Mouse (Mus musculus) G1E (cell line): ENCODE measurements at regions not wholly inside any gene's neighbourhood (a gene's known extent, or its start where the extent isn't known, plus 50 kb on each side); places are given as distances from the start of the nearest gene placed in this dataset.

Experiments used
- ATAC-seq: 2 replicates; pipeline ENCODE4 v1.8.0; 2016; ENCODE audit warnings: mild to moderate bottlenecking; ENCODE audit not compliant: insufficient number of reproducible peaks, poor library complexity, low FRiP score, severe bottlenecking; ENCODE audit errors: extremely low read depth
- DNase-seq: peaks from one replicate; pipeline ENCODE4 v3.0.0; 2012; ENCODE audit warnings: low spot score
- H3K27me3 ChIP-seq: 2 replicates; pipeline ENCODE4 v1.6.1; 2012; ENCODE audit warnings: mild to moderate bottlenecking, low read length, inconsistent platforms; ENCODE audit not compliant: insufficient read depth
- H3K36me3 ChIP-seq: replicated peaks from 2 replicates; pipeline ENCODE3; 2012; ENCODE audit warnings: mild to moderate bottlenecking, inconsistent platforms
- H3K4me1 ChIP-seq: 2 replicates; pipeline ENCODE4 v1.6.1; 2012; ENCODE audit warnings: low read depth, low read length, inconsistent platforms, mixed read lengths; ENCODE audit not compliant: insufficient read depth
- H3K4me3 ChIP-seq: 2 replicates; pipeline ENCODE4 v1.5.1; 2012; ENCODE audit warnings: low read depth, mild to moderate bottlenecking, inconsistent platforms, low read length, moderate library complexity, mixed read lengths
- H3K9me3 ChIP-seq: replicated peaks from 2 replicates; pipeline ENCODE4 v1.6.1; 2012; ENCODE audit warnings: inconsistent platforms
- CTCF ChIP-seq: IDR thresholded peaks from 2 replicates; pipeline ENCODE4 v1.5.1; 2012; ENCODE audit warnings: low read depth, low read length, inconsistent platforms, mixed read lengths
- GATA1 ChIP-seq: IDR thresholded peaks from 2 replicates; pipeline ENCODE4 v1.6.1; 2012; ENCODE audit warnings: borderline replicate concordance, low read length, inconsistent platforms, mixed read lengths
- GATA2 ChIP-seq: IDR thresholded peaks from 2 replicates; pipeline ENCODE4 v1.6.1; 2012; ENCODE audit warnings: low read depth, low read length, inconsistent platforms, borderline replicate concordance
- POLR2AphosphoS5 ChIP-seq: IDR thresholded peaks from 2 replicates; pipeline ENCODE4 v1.6.1; 2012; ENCODE audit warnings: low read depth, low read length, inconsistent platforms; ENCODE audit not compliant: insufficient replicate concordance
- TAL1 ChIP-seq: conservative IDR thresholded peaks from 2 replicates; pipeline ENCODE4 v1.6.1; 2012; ENCODE audit warnings: low read depth, low read length, inconsistent platforms, mixed read lengths

DNA sequence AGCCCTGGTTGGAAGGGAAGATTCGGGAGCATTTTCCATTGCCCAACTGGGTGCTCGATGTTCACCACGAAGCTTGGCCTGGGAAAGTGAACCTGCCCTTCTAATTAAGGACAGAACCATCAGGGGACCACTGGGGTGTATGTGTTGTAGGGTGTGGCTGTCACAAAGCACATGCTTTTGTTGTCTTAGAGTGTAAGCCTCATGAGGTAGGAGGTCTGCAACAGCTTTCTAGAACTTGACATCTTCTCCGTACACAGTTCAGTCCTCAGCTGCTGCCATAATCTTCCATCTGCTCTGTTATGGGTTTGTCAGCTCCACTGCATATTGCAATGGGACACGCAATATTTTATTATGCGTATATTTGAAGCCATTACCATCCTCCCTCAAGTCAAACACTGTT lies 127.9 kb upstream of the Jag1 start:
- H3K4me1 ChIP-seq = no peaks in the 10 kb centered on the region
- DNase-seq (no peak), ATAC-seq (no peak)
- no peaks in the 10 kb centered on the region for H3K27me3 ChIP-seq
- no peak overlapping the region for H3K4me3 ChIP-seq
- H3K36me3 ChIP-seq = no peaks in the 10 kb centered on the region
- peaks cover 12% of the 10 kb centered on the region for H3K9me3 ChIP-seq
- TF ChIP-seq CTCF = no peak
- no peak for TF ChIP-seq GATA1
- TF ChIP-seq POLR2AphosphoS5 = no peak
- no peak for TF ChIP-seq TAL1
- TF ChIP-seq GATA2 = no peak

- Histone ChIP-seq H3K27me3 (no peaks in the 10 kb centered on the region), H3K9me3 (peaks cover 12% of the 10 kb centered on the region), H3K36me3 (no peaks in the 10 kb centered on the region), H3K4me1 (no peaks in the 10 kb centered on the region), H3K4me3 (no peak overlapping the region)
- DNase-seq = no peak
- TF ChIP-seq GATA2 (no peak), GATA1 (no peak), POLR2AphosphoS5 (no peak), CTCF (no peak), TAL1 (no peak)
- ATAC-seq = no peak
Measured at GRCm38 (mm10) chr2:137243914-137244313, 127.5 kb upstream of the Jag1 start.

DNA sequence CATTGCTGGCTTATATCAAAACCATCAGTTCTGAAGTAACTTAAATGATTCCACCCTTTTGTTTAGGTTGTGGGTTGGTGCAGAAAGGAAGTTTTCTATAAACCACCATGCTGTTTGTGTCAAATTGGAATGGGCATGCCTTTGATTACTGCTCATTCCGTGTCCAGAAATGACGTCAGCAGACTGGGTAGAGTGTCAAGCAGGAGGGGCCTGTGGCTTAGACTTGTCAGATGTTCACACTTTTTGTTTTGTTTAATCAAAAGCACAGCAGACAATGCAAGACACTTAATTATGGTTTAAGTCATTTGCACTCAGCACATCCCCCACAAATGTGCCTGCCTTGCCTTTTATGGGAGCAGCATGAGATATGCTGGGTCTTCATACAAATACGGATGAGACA lies 120.5 kb upstream of the Jag1 start:
- Histone ChIP-seq H3K36me3 (no peaks in the 10 kb centered on the region), H3K27me3 (no peaks in the 10 kb centered on the region), H3K9me3 (peaks cover 8% of the 10 kb centered on the region; the same call in 1 of the 2 replicates), H3K4me3 (no peak overlapping the region), H3K4me1 (no peaks in the 10 kb centered on the region)
- DNase-seq (no peak), ATAC-seq (no peak)
- TF ChIP-seq GATA2 (no peak), POLR2AphosphoS5 (no peak), GATA1 (no peak), CTCF (no peak), TAL1 (no peak)

DNA sequence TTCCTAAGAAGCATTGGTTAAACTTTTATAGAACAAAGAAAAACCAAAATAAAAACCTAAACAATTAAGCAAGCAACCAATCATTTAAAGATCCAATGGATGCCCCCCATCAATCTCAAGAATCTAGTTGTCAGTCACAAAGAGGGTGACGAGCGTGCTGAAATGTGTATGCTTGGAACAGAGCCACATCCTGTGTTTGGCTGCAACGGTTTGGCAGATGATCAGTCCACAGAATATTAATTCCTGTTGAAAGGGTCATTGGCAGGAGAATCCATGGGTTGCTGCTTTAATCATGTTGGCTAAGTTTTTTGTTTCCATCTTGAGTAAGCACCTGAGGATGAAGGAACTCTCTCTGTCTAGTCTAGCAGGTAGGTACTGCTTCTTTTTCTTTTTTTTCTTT lies 117.5 kb upstream of the Jag1 start:
- no peak for ATAC-seq

DNA sequence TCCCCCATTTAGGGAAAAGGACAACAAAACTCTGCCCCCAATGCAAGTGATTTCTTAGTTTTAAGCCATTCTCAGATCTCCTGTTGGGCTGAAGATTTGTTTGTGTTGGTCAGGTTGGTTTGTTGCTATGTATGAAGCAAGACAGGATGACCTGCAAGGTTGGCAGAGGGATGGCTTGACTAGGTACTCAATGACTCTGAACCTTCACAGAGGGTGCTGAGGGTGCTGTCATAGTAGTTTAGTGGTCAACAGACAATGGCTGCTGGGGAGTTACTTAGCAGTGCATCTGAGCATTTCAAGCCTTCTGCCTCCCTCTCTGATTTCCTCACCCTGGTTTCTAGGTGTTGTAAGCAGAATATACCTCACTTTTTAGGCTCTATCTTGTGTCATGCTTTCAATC lies 114.7 kb upstream of the Jag1 start:
- no peaks in the 10 kb centered on the region for H3K27me3 ChIP-seq
- ATAC-seq (no peak), DNase-seq (no peak)
- no peaks in the 10 kb centered on the region for H3K4me1 ChIP-seq
- H3K4me3 ChIP-seq = no peak overlapping the region
- H3K36me3 ChIP-seq = no peaks in the 10 kb centered on the region
- peaks cover 6% of the 10 kb centered on the region for H3K9me3 ChIP-seq
- TF ChIP-seq GATA1 (no peak), GATA2 (no peak), POLR2AphosphoS5 (no peak), TAL1 (no peak), CTCF (no peak)

More for the DNA sequence above, 117.5 kb upstream of the Jag1 start:
- Histone ChIP-seq H3K27me3 (no peaks in the 10 kb centered on the region), H3K4me1 (no peaks in the 10 kb centered on the region), H3K4me3 (no peak overlapping the region), H3K36me3 (no peaks in the 10 kb centered on the region), H3K9me3 (peaks cover 11% of the 10 kb centered on the region)
- TF ChIP-seq TAL1 = no peak
- TF ChIP-seq CTCF = no peak
- no peak for TF ChIP-seq GATA1
- no peak for TF ChIP-seq GATA2
- TF ChIP-seq POLR2AphosphoS5 = no peak
- no peak for DNase-seq

- Histone ChIP-seq H3K27me3 (no peaks in the 10 kb centered on the region), H3K36me3 (no peaks in the 10 kb centered on the region), H3K9me3 (peaks cover 9% of the 10 kb centered on the region), H3K4me1 (no peaks in the 10 kb centered on the region), H3K4me3 (no peak overlapping the region)
- no peak for ATAC-seq
- TF ChIP-seq CTCF (no peak), TAL1 (no peak), POLR2AphosphoS5 (no peak), GATA1 (no peak), GATA2 (no peak)
- no peak for DNase-seq
Measured at GRCm38 (mm10) chr2:137229422-137230069, 113.1 kb upstream of the Jag1 start.
